Mouse (Mus musculus) midbrain, postnatal 0 days (tissue): ENCODE measurements at regions not wholly inside any gene's neighbourhood (a gene's known extent, or its start where the extent isn't known, plus 50 kb on each side); places are given as distances from the start of the nearest gene placed in this dataset.

Experiments
- ATAC-seq: fragments of 200-750 bp; cut with Nextera tagmentation; 2 replicates; pipeline ENCODE4 v1.8.0; 2017; ENCODE audit warnings: moderate number of reproducible peaks, mild to moderate bottlenecking, moderate TSS enrichment, moderate library complexity; ENCODE audit not compliant: low FRiP score
- DNase-seq: peaks from one replicate; pipeline ENCODE4 v3.0.0-alpha.2; 2015; ENCODE audit warnings: low spot score
- H3K27ac ChIP-seq: fragments of 300-500 bp; sonication (generic); 2 replicates; pipeline ENCODE4 v1.5.1; 2014; ENCODE audit warnings: low read depth, mild to moderate bottlenecking, low read length, mixed read lengths
- H3K27me3 ChIP-seq: fragments of 300-500 bp; sonication (generic); 2 replicates; pipeline ENCODE4 v1.6.1; 2014; ENCODE audit warnings: low read length, control low read depth, mixed read lengths; ENCODE audit not compliant: insufficient read depth
- H3K36me3 ChIP-seq: fragments of 300-500 bp; sonication (generic); 2 replicates; pipeline ENCODE4 v1.6.1; 2014; ENCODE audit warnings: low read length, control low read depth, mixed read lengths; ENCODE audit not compliant: insufficient read depth
- H3K4me1 ChIP-seq: fragments of 300-500 bp; sonication (generic); 2 replicates; pipeline ENCODE4 v1.6.1; 2014; ENCODE audit warnings: mild to moderate bottlenecking, control low read depth, antibody characterized with exemption, low read length, mixed read lengths; ENCODE audit not compliant: insufficient read depth
- H3K4me2 ChIP-seq: fragments of 300-500 bp; sonication (generic); 2 replicates; pipeline ENCODE4 v1.6.1; 2014; ENCODE audit warnings: low read depth, mild to moderate bottlenecking, low read length, mixed read lengths; ENCODE audit not compliant: poor library complexity, severe bottlenecking
- H3K4me3 ChIP-seq: fragments of 300-500 bp; sonication (generic); 2 replicates; pipeline ENCODE4 v1.5.1; 2014; ENCODE audit warnings: low read depth, mild to moderate bottlenecking, low read length, moderate library complexity
- H3K9ac ChIP-seq: fragments of 300-500 bp; sonication (generic); replicated peaks from 2 replicates; pipeline ENCODE4 v1.6.1; 2014; ENCODE audit warnings: mild to moderate bottlenecking, low read length, moderate library complexity, mixed read lengths; ENCODE audit not compliant: poor library complexity, severe bottlenecking
- H3K9me3 ChIP-seq: fragments of 300-500 bp; sonication (generic); 2 replicates; pipeline ENCODE4 v1.6.1; 2016; ENCODE audit warnings: low read length, control low read depth
- CTCF ChIP-seq: IDR thresholded peaks from 2 replicates; pipeline ENCODE4 v1.5.1; 2016; ENCODE audit warnings: antibody characterized with exemption, mild to moderate bottlenecking
- WGBS: fragments of 180-500 bp; shearing (Covaris S2); extraction: QIAGEN DNeasy Blood & Tissue Kit; methylation state at CpG from one replicate; pipeline ENCODE4 v1.1.7; 2014; 5-methylcytosine and 5-hydroxymethylcytosine counted together

DNA sequence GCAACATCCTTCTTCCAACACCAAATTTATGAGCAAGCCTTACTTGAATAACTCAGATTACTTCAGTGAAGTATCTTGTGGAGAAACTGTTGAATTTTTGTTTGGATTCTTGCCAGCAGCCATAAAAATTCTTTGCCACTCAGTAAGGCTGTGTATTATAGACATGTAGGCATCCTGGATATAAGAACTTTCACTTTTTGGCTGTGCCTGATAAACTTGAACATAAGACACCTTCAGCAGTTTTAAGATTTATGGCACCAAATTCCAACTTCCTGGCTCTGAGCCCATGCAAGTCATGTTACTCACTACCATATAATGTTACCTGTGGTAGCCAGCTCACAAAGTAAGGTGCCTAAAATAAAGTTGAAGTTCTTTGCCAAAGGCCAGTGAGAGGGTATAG lies 159.3 kb downstream of the Wdr11 start:
- H3K4me1 ChIP-seq, result no peaks in the 10 kb centered on the region
- no peak overlapping the region for H3K9ac ChIP-seq
- H3K4me3 ChIP-seq, result no peak overlapping the region
- TF ChIP-seq CTCF, result no peak
- H3K36me3 ChIP-seq, result no peaks in the 10 kb centered on the region
- DNase-seq (no peak), ATAC-seq (no peak)
- H3K4me2 ChIP-seq, result no peak overlapping the region
- no peak overlapping the region for H3K27ac ChIP-seq
- H3K27me3 ChIP-seq, result no peaks in the 10 kb centered on the region
- H3K9me3 ChIP-seq, result no peaks in the 10 kb centered on the region; the same call in 1 of the 2 replicates

GRCm38 (mm10) chr7:129754737-129755136 lies 163.1 kb downstream of the Wdr11 start:
- Histone ChIP-seq H3K9ac (no peak overlapping the region), H3K9me3 (no peaks in the 10 kb centered on the region), H3K36me3 (no peaks in the 10 kb centered on the region), H3K27ac (no peak overlapping the region), H3K4me1 (no peaks in the 10 kb centered on the region), H3K27me3 (no peaks in the 10 kb centered on the region), H3K4me3 (no peak overlapping the region), H3K4me2 (no peak overlapping the region)
- WGBS, result 79% methylated on average over 5 of the region's 5 CpGs
- peak; percentile 52 for TF ChIP-seq CTCF
- no peak for DNase-seq
- ATAC-seq, result no peak

DNA sequence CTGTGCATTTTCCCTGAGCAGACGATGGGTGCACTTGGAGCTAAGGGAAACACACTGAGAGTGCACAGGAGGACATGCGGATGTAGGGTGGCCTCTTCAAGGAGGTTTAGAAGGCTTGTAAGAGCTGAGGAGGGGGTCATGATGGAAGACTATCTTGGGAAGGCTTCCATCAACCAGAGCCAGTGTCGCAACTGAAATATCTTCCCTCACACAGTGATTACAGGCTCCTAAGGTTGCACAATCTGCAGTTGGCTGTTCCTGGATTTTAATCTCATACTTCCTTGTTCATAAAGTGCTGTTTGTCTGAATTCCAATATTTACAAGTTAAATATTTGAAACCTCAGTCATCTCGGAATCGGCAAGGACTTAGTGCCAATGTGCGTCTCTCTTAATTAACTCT lies 164.5 kb downstream of the Wdr11 start:
- 92% methylated on average over 6 of the region's 6 CpGs for WGBS
- no peak for TF ChIP-seq CTCF

GRCm38 (mm10) chr7:129759848-129760247 lies 168.2 kb downstream of the Wdr11 start:
- H3K9ac ChIP-seq, result no peak overlapping the region
- no peak for TF ChIP-seq CTCF
- H3K27me3 ChIP-seq, result no peaks in the 10 kb centered on the region
- no peak for ATAC-seq
- H3K4me2 ChIP-seq, result no peak overlapping the region
- no peak for DNase-seq
- no peaks in the 10 kb centered on the region for H3K9me3 ChIP-seq
- no peaks in the 10 kb centered on the region for H3K36me3 ChIP-seq
- no peaks in the 10 kb centered on the region for H3K4me1 ChIP-seq
- no peak overlapping the region for H3K4me3 ChIP-seq
- WGBS, result 83% methylated on average over 4 of the region's 4 CpGs
- no peak overlapping the region for H3K27ac ChIP-seq

More for the DNA sequence above, 164.5 kb downstream of the Wdr11 start:
- Histone ChIP-seq H3K9me3 (no peaks in the 10 kb centered on the region), H3K27me3 (no peaks in the 10 kb centered on the region), H3K4me1 (no peaks in the 10 kb centered on the region), H3K36me3 (no peaks in the 10 kb centered on the region), H3K4me2 (no peak overlapping the region), H3K9ac (no peak overlapping the region), H3K27ac (no peak overlapping the region), H3K4me3 (no peak overlapping the region)
- ATAC-seq, result no peak
- DNase-seq, result no peak

GRCm38 (mm10) chr7:129760386-129760785 lies 168.7 kb downstream of the Wdr11 start:
- ATAC-seq (no peak), DNase-seq (no peak)
- whole genome bisulfite sequencing, result 85% methylated on average over 2 of the region's 2 CpGs
- Histone ChIP-seq H3K36me3 (no peaks in the 10 kb centered on the region), H3K4me2 (no peak overlapping the region), H3K4me3 (no peak overlapping the region), H3K27me3 (no peaks in the 10 kb centered on the region), H3K9ac (no peak overlapping the region), H3K27ac (no peak overlapping the region), H3K4me1 (no peaks in the 10 kb centered on the region), H3K9me3 (no peaks in the 10 kb centered on the region)
- no peak for TF ChIP-seq CTCF

DNA sequence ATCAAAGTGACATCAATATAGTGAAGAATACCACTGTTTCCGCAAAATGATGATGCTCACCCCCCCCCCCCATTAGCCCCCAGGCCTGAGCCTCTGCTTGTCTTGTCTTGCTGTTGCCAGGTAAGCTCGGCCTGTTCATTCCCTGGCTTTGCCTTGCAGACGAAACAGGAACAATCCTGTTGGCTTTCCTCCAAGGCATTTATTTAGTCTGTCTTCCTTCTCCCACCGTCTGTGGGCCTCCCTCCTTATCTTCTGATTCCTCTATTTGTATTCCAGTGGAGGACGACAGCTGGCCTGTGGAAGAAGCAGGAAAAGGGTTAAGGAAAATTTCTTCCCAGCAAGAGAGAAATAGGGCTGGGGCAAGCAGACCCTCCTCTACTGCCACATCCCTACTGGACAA lies 172.1 kb downstream of the Wdr11 start:
- Histone ChIP-seq H3K4me1 (peaks cover 4% of the 10 kb centered on the region; the same call in 1 of the 2 replicates), H3K36me3 (no peaks in the 10 kb centered on the region), H3K4me2 (no peak overlapping the region), H3K4me3 (no peak overlapping the region), H3K9ac (no peak overlapping the region), H3K9me3 (no peaks in the 10 kb centered on the region), H3K27me3 (no peaks in the 10 kb centered on the region), H3K27ac (no peak overlapping the region)
- TF ChIP-seq CTCF, result no peak
- DNase-seq, result no peak
- 40% methylated on average over 5 of the region's 5 CpGs for WGBS
- ATAC-seq, result no peak
